Mouse (Mus musculus) heart, embryonic 12.5 days (tissue): Measurements from ENCODE around the gene Scn4b. TPM values are rescaled to one million over a fixed set of nuclear protein-coding genes. Genes with fewer than 3 reads are reported as not detected.

Experiments used
- ATAC-seq: fragments of 200-750 bp; cut with Nextera tagmentation; 2 replicates; pipeline ENCODE4 v1.8.0; 2017; ENCODE audit warnings: moderate TSS enrichment, moderate library complexity; ENCODE audit not compliant: insufficient number of reproducible peaks, low FRiP score
- H3K27ac ChIP-seq: fragments of 300-500 bp; sonication (generic); 2 replicates; pipeline ENCODE4 v1.5.1; 2016; ENCODE audit warnings: mild to moderate bottlenecking, moderate library complexity; ENCODE audit not compliant: poor library complexity, severe bottlenecking
- H3K27me3 ChIP-seq: fragments of 300-500 bp; sonication (generic); replicated peaks from 2 replicates; pipeline ENCODE4 v1.6.1; 2016; ENCODE audit warnings: mild to moderate bottlenecking, moderate library complexity
- H3K36me3 ChIP-seq: fragments of 300-500 bp; sonication (generic); 2 replicates; pipeline ENCODE4 v1.6.1; 2016; ENCODE audit warnings: mild to moderate bottlenecking, moderate library complexity
- H3K4me1 ChIP-seq: fragments of 300-500 bp; sonication (generic); replicated peaks from 2 replicates; pipeline ENCODE4 v1.6.1; 2016; ENCODE audit warnings: mild to moderate bottlenecking
- H3K4me2 ChIP-seq: fragments of 300-500 bp; sonication (generic); 2 replicates; pipeline ENCODE4 v1.6.1; 2016; ENCODE audit warnings: mild to moderate bottlenecking, moderate library complexity
- H3K4me3 ChIP-seq: fragments of 300-500 bp; sonication (generic); 2 replicates; pipeline ENCODE4 v1.5.1; 2016; ENCODE audit warnings: mild to moderate bottlenecking
- H3K9ac ChIP-seq: fragments of 300-500 bp; sonication (generic); 2 replicates; pipeline ENCODE4 v1.6.1; 2016; ENCODE audit warnings: mild to moderate bottlenecking, moderate library complexity
- H3K9me3 ChIP-seq: fragments of 300-500 bp; sonication (generic); replicated peaks from 2 replicates; pipeline ENCODE4 v1.6.1; 2016; ENCODE audit warnings: mild to moderate bottlenecking, moderate library complexity
- WGBS: fragments of 180-500 bp; shearing (Covaris S2); methylation state at CpG from one replicate; pipeline ENCODE4 v1.1.7; 2016; 5-methylcytosine and 5-hydroxymethylcytosine counted together
- polyA plus RNA-seq: library from polyadenylated mRNA; unstranded; fragments of >200 nt; fragmentation: Nextera tagmentation; extraction: Ambion mirVana; gene quantifications from 2 replicates; pipeline ENCODE4 v1.2.1, GENCODE M21; 2016

Scn4b gene
- polyA plus RNA-seq, 1 experiment from 2014 or later, result 0.91 TPM

- Histone ChIP-seq H3K27ac (no peak overlapping the region), H3K27me3 (no peaks in the 10 kb centered on the region), H3K4me1 (no peaks in the 10 kb centered on the region), H3K9ac (no peak overlapping the region), H3K4me2 (no peak overlapping the region), H3K4me3 (no peak overlapping the region), H3K9me3 (peaks cover 10% of the 10 kb centered on the region; the same call in 1 of the 2 replicates), H3K36me3 (no peaks in the 10 kb centered on the region)
- 80% methylated on average over 5 of the region's 5 CpGs for WGBS
- no peak for ATAC-seq
Observed at GRCm38 (mm10) chr9:45170150-45170549, 32.0 kb downstream of the Scn4b start.

DNA sequence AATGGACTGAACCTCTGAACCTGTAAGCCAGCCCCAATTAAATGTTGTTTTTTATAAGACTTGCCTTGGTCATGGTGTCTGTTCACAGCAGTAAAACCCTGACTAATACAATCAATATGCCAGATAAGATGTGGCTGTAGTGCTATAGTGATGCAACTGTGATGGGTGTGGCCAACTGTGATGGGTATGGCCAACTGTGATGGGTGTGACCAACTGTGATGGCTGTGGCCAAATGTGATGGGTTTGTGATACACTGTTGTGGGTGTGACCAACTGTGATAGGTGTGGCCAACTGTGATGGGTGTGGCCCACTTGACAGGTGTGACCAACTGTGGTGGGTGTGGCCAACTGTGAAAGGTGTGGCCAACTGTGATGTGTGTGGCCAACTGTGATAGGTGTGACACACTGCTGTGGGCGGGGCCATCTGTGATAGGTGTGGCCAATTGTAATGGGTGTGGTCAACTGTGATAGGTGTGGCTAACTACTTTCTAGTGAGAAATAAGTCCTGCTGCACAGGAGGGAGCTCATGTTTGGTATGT is 32.9 kb downstream of the Scn4b start:
- no peak overlapping the region for H3K4me3 ChIP-seq
- ATAC-seq, result no peak
- no peak overlapping the region for H3K27ac ChIP-seq
- H3K9me3 ChIP-seq, result peaks cover 9% of the 10 kb centered on the region; the same call in 1 of the 2 replicates
- H3K9ac ChIP-seq, result no peak overlapping the region
- no peaks in the 10 kb centered on the region for H3K36me3 ChIP-seq
- H3K4me1 ChIP-seq, result no peaks in the 10 kb centered on the region
- no peak overlapping the region for H3K4me2 ChIP-seq
- WGBS, result 68% methylated on average over 1 of the region's 1 CpGs
- no peaks in the 10 kb centered on the region for H3K27me3 ChIP-seq

DNA sequence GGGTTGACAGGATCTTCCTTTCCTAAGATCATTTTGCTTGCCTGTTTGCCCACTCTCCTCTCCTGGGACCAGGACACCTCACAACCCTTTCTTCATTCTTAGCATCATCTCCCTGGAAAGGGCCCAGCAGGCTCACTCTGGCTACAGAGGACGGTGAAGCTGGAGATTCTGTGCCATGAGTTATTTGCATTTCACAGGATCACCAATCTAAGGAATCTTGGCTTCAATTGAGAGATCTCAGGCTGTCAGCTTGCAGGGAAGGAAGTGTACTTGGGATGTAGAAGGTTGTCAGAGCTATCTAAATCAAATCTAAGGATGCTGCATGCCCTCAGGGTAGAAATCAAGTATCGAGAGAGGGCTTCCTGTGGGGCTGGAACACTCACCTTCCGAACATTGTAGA is 35.3 kb downstream of the Scn4b start:
- Histone ChIP-seq H3K4me3 (no peak overlapping the region), H3K36me3 (no peaks in the 10 kb centered on the region), H3K9ac (no peak overlapping the region), H3K27ac (no peak overlapping the region), H3K27me3 (0 out of 2 replicates have a peak, but pooled peaks cover 3% of the 10 kb centered on the region), H3K4me1 (no peaks in the 10 kb centered on the region), H3K9me3 (peaks cover 5% of the 10 kb centered on the region; the same call in 1 of the 2 replicates), H3K4me2 (no peak overlapping the region)
- 52% methylated on average over 3 of the region's 3 CpGs for WGBS
- ATAC-seq, result no peak

- no peak overlapping the region for H3K27ac ChIP-seq
- H3K36me3 ChIP-seq, result no peaks in the 10 kb centered on the region
- ATAC-seq, result no peak
- 82% methylated on average over 5 of the region's 5 CpGs for WGBS
- H3K4me3 ChIP-seq, result no peak overlapping the region
- no peaks in the 10 kb centered on the region for H3K9me3 ChIP-seq
- H3K27me3 ChIP-seq, result 0 out of 2 replicates have a peak, but pooled peaks cover 6% of the 10 kb centered on the region
- H3K9ac ChIP-seq, result no peak overlapping the region
- no peaks in the 10 kb centered on the region for H3K4me1 ChIP-seq
- H3K4me2 ChIP-seq, result no peak overlapping the region
Observed at GRCm38 (mm10) chr9:45179282-45179681, 41.1 kb downstream of the Scn4b start.

- no peak within 1 kb of the TSS for H3K4me2 ChIP-seq
- no peak for ATAC-seq
- H3K27ac ChIP-seq, result no peak within 1 kb of the TSS
- no peaks in the 10 kb centered on the region for H3K9me3 ChIP-seq
- H3K4me3 ChIP-seq, result no peak within 1 kb of the TSS
- H3K36me3 ChIP-seq, result no peaks in the 10 kb centered on the region
- H3K27me3 ChIP-seq, result 0 out of 2 replicates have a peak, but pooled peaks cover 11% of the 10 kb centered on the region
- no peak within 1 kb of the TSS for H3K9ac ChIP-seq
- H3K4me1 ChIP-seq, result no peaks in the 10 kb centered on the region
- 25% methylated on average over 2 of the region's 2 CpGs for WGBS
Observed at GRCm38 (mm10) chr9:45181770-45182169, 43.6 kb downstream of the Scn4b start, which contains the start of gene BC049352. TSS of gene BC049352 (plus strand) at chr9:45182007.

DNA sequence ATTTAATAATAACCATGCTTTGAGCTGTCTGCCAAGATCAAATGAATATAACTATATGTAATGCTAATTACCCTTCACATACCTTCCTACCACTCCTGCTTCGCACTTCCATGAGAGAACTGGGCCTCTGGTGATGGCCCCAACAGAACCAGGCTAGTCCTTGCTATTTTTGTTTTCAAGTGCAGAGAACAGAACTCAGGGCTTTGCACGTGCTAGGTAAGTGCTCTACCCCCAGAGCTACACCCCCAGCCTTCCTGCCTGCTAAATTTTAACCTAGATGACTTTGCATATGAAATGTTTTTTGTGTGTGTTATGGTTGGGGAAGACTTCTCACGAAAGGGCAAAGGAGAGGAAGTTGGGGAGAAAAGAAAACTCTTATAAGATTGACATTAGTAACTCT is 44.3 kb downstream of the Scn4b start:
- no peaks in the 10 kb centered on the region for H3K9me3 ChIP-seq
- no peak overlapping the region for H3K4me3 ChIP-seq
- no peaks in the 10 kb centered on the region for H3K4me1 ChIP-seq
- 0 out of 2 replicates have a peak, but pooled peaks cover 9% of the 10 kb centered on the region for H3K27me3 ChIP-seq
- H3K9ac ChIP-seq, result no peak overlapping the region
- no peak overlapping the region for H3K27ac ChIP-seq
- no peak overlapping the region for H3K4me2 ChIP-seq
- no peak for ATAC-seq
- H3K36me3 ChIP-seq, result no peaks in the 10 kb centered on the region
- WGBS, result 49% methylated on average over 3 of the region's 3 CpGs

DNA sequence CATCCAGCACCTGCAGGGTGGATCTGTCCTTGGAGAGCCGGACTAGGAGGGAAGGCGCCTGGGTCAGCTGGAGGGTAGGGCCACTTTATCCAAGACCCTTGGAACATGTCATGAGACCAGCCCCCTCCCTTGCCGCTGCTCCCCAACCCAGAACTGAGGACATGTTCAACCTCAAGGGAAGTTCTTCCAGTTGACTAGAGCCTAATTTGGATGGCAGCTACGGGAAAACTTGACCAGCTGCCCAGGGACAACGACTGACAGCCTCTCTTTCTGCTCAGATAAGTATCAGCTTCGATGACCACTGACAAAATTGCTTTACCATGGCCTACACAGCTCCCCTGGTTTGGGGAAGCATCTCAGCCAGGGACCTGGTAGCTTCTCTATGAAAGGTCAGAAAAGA is 45.1 kb downstream of the Scn4b start:
- 81% methylated on average over 6 of the region's 6 CpGs for WGBS
- Histone ChIP-seq H3K36me3 (no peaks in the 10 kb centered on the region), H3K27ac (no peak overlapping the region), H3K9ac (no peak overlapping the region), H3K9me3 (no peaks in the 10 kb centered on the region), H3K4me2 (no peak overlapping the region), H3K4me1 (no peaks in the 10 kb centered on the region), H3K27me3 (0 out of 2 replicates have a peak, but pooled peaks cover 8% of the 10 kb centered on the region), H3K4me3 (no peak overlapping the region)
- ATAC-seq, result no peak

- Histone ChIP-seq H3K27ac (no peak overlapping the region), H3K36me3 (no peaks in the 10 kb centered on the region), H3K4me2 (no peak overlapping the region), H3K27me3 (0 out of 2 replicates have a peak, but pooled peaks cover 8% of the 10 kb centered on the region), H3K4me3 (no peak overlapping the region), H3K4me1 (no peaks in the 10 kb centered on the region), H3K9ac (no peak overlapping the region), H3K9me3 (no peaks in the 10 kb centered on the region)
- ATAC-seq, result no peak
- WGBS, result 78% methylated on average over 4 of the region's 4 CpGs
Observed at GRCm38 (mm10) chr9:45185250-45185649, 47.1 kb downstream of the Scn4b start.

GRCm38 (mm10) chr9:45188570-45189563 is 50.7 kb downstream of the Scn4b start:
- 82% methylated on average over 10 of the region's 10 CpGs for WGBS

GRCm38 (mm10) chr9:45189661-45190174 is 51.5 kb downstream of the Scn4b start:
- no peak overlapping the region for H3K4me3 ChIP-seq
- H3K4me1 ChIP-seq, result no peaks in the 10 kb centered on the region
- H3K27me3 ChIP-seq, result 0 out of 2 replicates have a peak, but pooled peaks cover 9% of the 10 kb centered on the region
- H3K9ac ChIP-seq, result no peak overlapping the region
- no peaks in the 10 kb centered on the region for H3K9me3 ChIP-seq
- 78% methylated on average over 4 of the region's 4 CpGs for WGBS
- no peak overlapping the region for H3K27ac ChIP-seq
- H3K4me2 ChIP-seq, result no peak overlapping the region
- H3K36me3 ChIP-seq, result no peaks in the 10 kb centered on the region
- ATAC-seq, result no peak

More at GRCm38 (mm10) chr9:45188570-45189563, 50.7 kb downstream of the Scn4b start:
- H3K9me3 ChIP-seq, result no peaks in the 10 kb centered on the region
- H3K9ac ChIP-seq, result no peak overlapping the region
- no peak overlapping the region for H3K4me2 ChIP-seq
- H3K4me3 ChIP-seq, result no peak overlapping the region
- ATAC-seq, result no peak
- no peak overlapping the region for H3K27ac ChIP-seq
- H3K36me3 ChIP-seq, result no peaks in the 10 kb centered on the region
- H3K27me3 ChIP-seq, result 0 out of 2 replicates have a peak, but pooled peaks cover 13% of the 10 kb centered on the region
- no peaks in the 10 kb centered on the region for H3K4me1 ChIP-seq

- WGBS, result 78% methylated on average over 4 of the region's 4 CpGs
- no peak overlapping the region for H3K27ac ChIP-seq
Observed at GRCm38 (mm10) chr9:45195468-45195867, 57.3 kb downstream of the Scn4b start.

More at GRCm38 (mm10) chr9:45195468-45195867, 57.3 kb downstream of the Scn4b start:
- H3K36me3 ChIP-seq, result no peaks in the 10 kb centered on the region
- ATAC-seq, result no peak
- H3K4me2 ChIP-seq, result no peak overlapping the region
- H3K4me3 ChIP-seq, result no peak overlapping the region
- H3K9ac ChIP-seq, result no peak overlapping the region
- H3K27me3 ChIP-seq, result 0 out of 2 replicates have a peak, but pooled peaks cover 15% of the 10 kb centered on the region
- no peaks in the 10 kb centered on the region for H3K9me3 ChIP-seq
- H3K4me1 ChIP-seq, result no peaks in the 10 kb centered on the region
